8 mouse cellular contexts compared by ENCODE assay signal in genomic region chr1:187651688-187652241, GRCm38 (mm10). TPM values are rescaled to one million over a fixed set of nuclear protein-coding genes. Genes with fewer than 3 reads are reported as not detected.
A peak's percentile ranks its signal among the peaks of the same experiment; 100 is the strongest.
DNase-seq lines count a peak whose midpoint lies in the region; ATAC-seq and TF ChIP-seq lines count a peak whose summit lies in the region.

No protein-coding gene starts in this region.

- H3K9me3 ChIP-seq in forebrain, postnatal 0 days (ENCODE audit: low read length), result no peaks in the 10 kb centered on the region
- H3K9me3 ChIP-seq in hindbrain, postnatal 0 days (ENCODE audit: low read length), result no peaks in the 10 kb centered on the region
- H3K9me3 ChIP-seq in stomach, embryonic 14.5 days (ENCODE audit: control insufficient read depth, low read depth, low read length), result no peaks in the 10 kb centered on the region

- H3K27me3 ChIP-seq in forebrain, postnatal 0 days (ENCODE audit: insufficient read depth, low read length), result no peaks in the 10 kb centered on the region
- no peaks in the 10 kb centered on the region for H3K27me3 ChIP-seq in hindbrain, postnatal 0 days (ENCODE audit: insufficient read depth, low read length)
- no peaks in the 10 kb centered on the region for H3K27me3 ChIP-seq in stomach, embryonic 14.5 days (ENCODE audit: control insufficient read depth, insufficient read depth, low read length)
- H3K27me3 ChIP-seq in thymus, adult 2 months (ENCODE audit: control insufficient read depth, insufficient read depth, low read length), result no peaks in the 10 kb centered on the region; the same call in 1 of the 2 replicates

- peak overlapping the region; percentile 69 for H3K27ac ChIP-seq in forebrain, postnatal 0 days (ENCODE audit: low read depth, low read length)
- peak overlapping the region; percentile 85 for H3K27ac ChIP-seq in hindbrain, postnatal 0 days
- peak overlapping the region; percentile 83 for H3K27ac ChIP-seq in left cerebral cortex, adult 2 months
- no peak overlapping the region for H3K27ac ChIP-seq in stomach, embryonic 14.5 days (ENCODE audit: low read length)
- H3K27ac ChIP-seq in thymus, adult 2 months (ENCODE audit: control insufficient read depth, insufficient read depth, low read length), result no peak overlapping the region

- 3% methylated on average over 47 of the region's 47 CpGs for WGBS in forebrain, postnatal 0 days
- WGBS in hindbrain, postnatal 0 days, result under 1% methylated on average over 47 of the region's 47 CpGs
- WGBS in stomach, embryonic 14.5 days, result under 1% methylated on average over 47 of the region's 47 CpGs
- 4% methylated on average over 47 of the region's 47 CpGs for WGBS in thymus, adult 2 months

- no peak for TF ChIP-seq POLR2A in thymus, adult 2 months (IDR thresholded peaks at IDR 0.05; ENCODE audit: control insufficient read depth, extremely low read depth, insufficient read depth, low read length, poor library complexity)

- DNase-seq in ES-CJ7 (ENCODE audit: low read depth, low spot score), result peak; percentile 27
- DNase-seq in cerebellum, adult 11-12 months, result peak; percentile 64
- peak; percentile 68 for DNase-seq in forebrain, postnatal 0 days
- peak; percentile 80 for DNase-seq in hindbrain, postnatal 0 days (ENCODE audit: low spot score)
- peak; percentile 37 to 51 for DNase-seq in left cerebral cortex, adult 2 months (ENCODE audit: extremely low spot score in 1 of 2, low spot score in 2 of 2)
- DNase-seq in lung, postnatal 14 days, result peak; percentile 24
- no peak for DNase-seq in thymus, adult 2 months

- intact Hi-C loops in left cerebral cortex, adult 2 months (cut with DNase I), result loop anchor here (10.0 kb wide), 1 partner anchor 323 kb away; no protein-coding TSS in a partner anchor

- peak overlapping the region; percentile 76 for H3K9ac ChIP-seq in forebrain, postnatal 0 days
- H3K9ac ChIP-seq in hindbrain, postnatal 0 days (replicated peaks; ENCODE audit: low read length), result peak overlapping the region; percentile 85
- peak overlapping the region; percentile 50 for H3K9ac ChIP-seq in stomach, embryonic 14.5 days (replicated peaks; ENCODE audit: low read depth, low read length)

- no peak for TF ChIP-seq CTCF in forebrain, postnatal 0 days (IDR thresholded peaks at IDR 0.05; ENCODE audit: low read depth)
- TF ChIP-seq CTCF in hindbrain, postnatal 0 days (IDR thresholded peaks at IDR 0.05; ENCODE audit: low read depth), result no peak
- no peak for TF ChIP-seq CTCF in left cerebral cortex, adult 2 months (IDR thresholded peaks at IDR 0.05)
- no peak for TF ChIP-seq CTCF in thymus, adult 2 months (IDR thresholded peaks at IDR 0.05; ENCODE audit: borderline replicate concordance, control insufficient read depth, extremely low read depth, insufficient read depth, low read length, poor library complexity)

- H3K36me3 ChIP-seq in forebrain, postnatal 0 days (ENCODE audit: insufficient read depth), result no peaks in the 10 kb centered on the region
- H3K36me3 ChIP-seq in hindbrain, postnatal 0 days (ENCODE audit: insufficient read depth, low read length), result no peaks in the 10 kb centered on the region; the same call in 1 of the 2 replicates
- H3K36me3 ChIP-seq in stomach, embryonic 14.5 days (ENCODE audit: control insufficient read depth, insufficient read depth, low read length), result no peaks in the 10 kb centered on the region
- H3K36me3 ChIP-seq in thymus, adult 2 months (ENCODE audit: control insufficient read depth, insufficient read depth, low read length), result no peaks in the 10 kb centered on the region

- peak overlapping the region; percentile 60 for H3K4me3 ChIP-seq in forebrain, postnatal 0 days (ENCODE audit: low read depth, low read length)
- H3K4me3 ChIP-seq in hindbrain, postnatal 0 days (ENCODE audit: low read length), result peak overlapping the region; percentile 74
- H3K4me3 ChIP-seq in left cerebral cortex, adult 2 months, result peak overlapping the region; percentile 74
- peak overlapping the region; percentile 38 for H3K4me3 ChIP-seq in stomach, embryonic 14.5 days (ENCODE audit: low read depth, low read length)
- no peak overlapping the region for H3K4me3 ChIP-seq in thymus, adult 2 months (ENCODE audit: control insufficient read depth, insufficient read depth, low read length)

- H3K4me2 ChIP-seq in forebrain, postnatal 0 days (ENCODE audit: low read depth), result peak overlapping the region; percentile 93
- H3K4me2 ChIP-seq in hindbrain, postnatal 0 days (ENCODE audit: low read depth, low read length), result peak overlapping the region; percentile 88
- H3K4me2 ChIP-seq in stomach, embryonic 14.5 days (replicated peaks; ENCODE audit: low read depth, low read length), result peak overlapping the region; percentile 93

- H3K4me1 ChIP-seq in forebrain, postnatal 0 days (ENCODE audit: insufficient read depth), result 0 out of 2 replicates have a peak, but pooled peaks cover 6% of the 10 kb centered on the region
- H3K4me1 ChIP-seq in hindbrain, postnatal 0 days (ENCODE audit: insufficient read depth, low read length), result peaks cover 7% of the 10 kb centered on the region; the same call in 1 of the 2 replicates
- peaks cover 3% of the 10 kb centered on the region; the same call in 1 of the 2 replicates for H3K4me1 ChIP-seq in stomach, embryonic 14.5 days (ENCODE audit: control insufficient read depth, insufficient read depth, low read length)
- H3K4me1 ChIP-seq in thymus, adult 2 months (replicated peaks; ENCODE audit: control insufficient read depth, insufficient read depth, low read length), result no peaks in the 10 kb centered on the region

- ATAC-seq in forebrain, postnatal 0 days, result peak; percentile 88
- peak; percentile 87 for ATAC-seq in hindbrain, postnatal 0 days
- ATAC-seq in stomach, embryonic 14.5 days (ENCODE audit: insufficient number of reproducible peaks, insufficient read depth, low FRiP score, low read depth), result peak; percentile 72

RNA-seq across cellular contexts. Expression of gene Esrrg, which starts 43.2 kb away (rescaled TPM):
- 11.8 and 11.9 TPM in 2 replicates for total RNA-seq in forebrain, postnatal 0 days (2014; rRNA removed)
- 6.1 and 9.2 TPM in 2 replicates for polyA plus RNA-seq in forebrain, postnatal 0 days (2015; fragmentation: Nextera tagmentation; extraction: Ambion mirVana)
- total RNA-seq in hindbrain, postnatal 0 days (2014; rRNA removed), result 41.6 and 51.6 TPM in 2 replicates
- 25.7 and 28.0 TPM in 2 replicates for polyA plus RNA-seq in hindbrain, postnatal 0 days (2015; fragmentation: Nextera tagmentation; extraction: Ambion mirVana)
- total RNA-seq in left cerebral cortex, adult 2 months (2021), result 10 to 100 TPM; 25.1 to 27.0 TPM
- 12.5 and 13.4 TPM in 2 replicates for polyA plus RNA-seq in stomach, embryonic 14.5 days (2014; fragmentation: Nextera tagmentation; extraction: Ambion mirVana)
- polyA plus RNA-seq in thymus, adult 2 months (2012; rRNA removed), result 0.48 and 1.0 TPM in 2 replicates

Comparison
In these comparisons a context has a peak if more than half of its experiments do, and no peak if none do; other contexts are left out.
1. H3K27ac ChIP-seq: peak in forebrain, postnatal 0 days (single experiment), hindbrain, postnatal 0 days (single experiment) and left cerebral cortex, adult 2 months (single experiment); none in stomach, embryonic 14.5 days (single experiment) and thymus, adult 2 months (single experiment).
2. Peak in every context shown above with its lines, with median percentiles within 50 percentile points of each other: ATAC-seq, H3K4me2 ChIP-seq and H3K9ac ChIP-seq.